Mouse (Mus musculus): ENCODE data around the gene Hspg2. TPM values are rescaled to one million over a fixed set of nuclear protein-coding genes. Genes with fewer than 3 reads are reported as not detected.
"Not testable (repeated sequence)": the region's sequence is repeated elsewhere in the genome, so short reads cannot be mapped to it uniquely, and the experiment has no call there.

Gene Hspg2
- polyA plus RNA-seq, 1 experiment from 2014 or later: 3.4 TPM

DNA sequence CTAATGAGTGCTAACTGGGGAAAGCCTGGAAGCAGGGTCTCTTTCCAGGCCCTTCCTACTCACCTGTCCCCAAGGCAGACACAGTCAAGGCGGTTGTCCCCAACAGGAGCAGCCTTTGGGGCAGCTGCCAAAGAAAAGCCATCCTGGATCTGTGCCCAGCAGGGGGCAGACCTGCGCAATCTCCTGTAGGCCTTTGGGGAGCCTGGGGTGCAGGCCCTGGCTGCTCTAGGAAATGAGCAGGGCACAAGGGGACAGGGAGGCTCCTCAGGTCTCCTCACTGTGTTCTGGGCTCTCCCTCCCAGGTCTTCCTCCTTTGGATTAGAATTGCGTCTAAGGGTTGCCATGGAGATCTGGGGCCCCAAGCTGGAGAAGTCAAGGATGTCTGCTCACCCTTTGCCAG is 113.2 kb downstream of the Hspg2 start:
- no peak overlapping the region for H3K4me3 ChIP-seq (ENCODE audit: low read depth, low read length)
- H3K27me3 ChIP-seq (ENCODE audit: control insufficient read depth, insufficient read depth, low read depth, low read length): peaks cover 3% of the 10 kb centered on the region
- no peak overlapping the region for H3K27ac ChIP-seq (ENCODE audit: low read length)
- H3K9me3 ChIP-seq (replicated peaks; ENCODE audit: control insufficient read depth, low read length, poor library complexity, severe bottlenecking): no peaks in the 10 kb centered on the region
- H3K4me2 ChIP-seq (ENCODE audit: low read length): no peak overlapping the region
- ATAC-seq: no peak
- H3K4me1 ChIP-seq (ENCODE audit: control insufficient read depth, insufficient read depth, low read length): no peaks in the 10 kb centered on the region
- H3K9ac ChIP-seq (ENCODE audit: low read depth, low read length): no peak overlapping the region
- H3K36me3 ChIP-seq (ENCODE audit: control insufficient read depth, insufficient read depth, low read length): no peaks in the 10 kb centered on the region
- WGBS: 29% methylated on average over 3 of the region's 3 CpGs

DNA sequence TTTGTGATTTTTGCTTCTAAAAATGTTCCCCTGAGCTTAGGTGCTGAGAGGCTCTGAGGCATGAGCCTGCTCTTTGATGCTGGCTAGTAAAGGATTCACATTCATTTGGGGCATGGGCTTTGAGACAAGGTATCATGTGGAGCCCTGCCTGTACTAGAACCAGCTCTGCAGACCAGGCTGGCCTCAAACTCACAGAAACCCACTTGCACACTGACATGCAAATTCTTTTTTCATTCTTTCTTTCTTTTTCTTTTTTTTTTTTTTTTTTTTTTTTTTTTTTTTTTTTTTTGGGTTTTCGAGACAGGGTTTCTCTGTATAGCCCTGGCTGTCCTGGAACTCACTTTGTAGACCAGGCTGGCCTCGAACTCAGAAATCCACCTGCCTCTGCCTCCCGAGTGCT is 120.5 kb downstream of the Hspg2 start:
- not testable (repeated sequence) for H3K27me3 ChIP-seq (ENCODE audit: control insufficient read depth, insufficient read depth, low read depth, low read length); H3K36me3 ChIP-seq (ENCODE audit: control insufficient read depth, insufficient read depth, low read length); ATAC-seq; H3K9me3 ChIP-seq (replicated peaks; ENCODE audit: control insufficient read depth, low read length, poor library complexity, severe bottlenecking); H3K4me3 ChIP-seq (ENCODE audit: low read depth, low read length); H3K27ac ChIP-seq (ENCODE audit: low read length); H3K4me2 ChIP-seq (ENCODE audit: low read length); H3K9ac ChIP-seq (ENCODE audit: low read depth, low read length); H3K4me1 ChIP-seq (ENCODE audit: control insufficient read depth, insufficient read depth, low read length)
- 87% methylated on average over 1 of the region's 3 CpGs for WGBS

DNA sequence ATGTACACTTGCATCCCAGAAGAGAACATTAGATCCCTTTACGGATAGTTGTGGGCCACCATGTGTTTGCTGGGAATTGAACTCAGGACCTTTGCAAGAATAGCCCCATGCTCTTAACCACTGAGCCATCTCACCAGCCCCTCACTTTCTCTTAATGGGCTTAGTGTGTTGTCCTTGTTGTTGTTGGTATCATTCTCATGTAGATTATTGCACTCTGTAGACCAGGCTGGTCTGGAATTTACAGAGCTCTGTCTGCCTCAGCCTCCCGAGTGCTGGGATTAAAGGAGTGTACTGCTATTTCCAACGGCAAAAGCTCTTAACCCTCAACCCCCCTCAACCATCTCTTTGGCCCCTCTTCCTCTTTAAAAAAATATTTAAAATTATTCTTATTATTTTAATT is 121.0 kb downstream of the Hspg2 start:
- Histone ChIP-seq H3K4me1 (ENCODE audit: control insufficient read depth, insufficient read depth, low read length) (no peaks in the 10 kb centered on the region), H3K36me3 (ENCODE audit: control insufficient read depth, insufficient read depth, low read length) (no peaks in the 10 kb centered on the region), H3K27me3 (ENCODE audit: control insufficient read depth, insufficient read depth, low read depth, low read length) (no peaks in the 10 kb centered on the region), H3K4me2 (ENCODE audit: low read length) (no peak overlapping the region), H3K4me3 (ENCODE audit: low read depth, low read length) (no peak overlapping the region), H3K27ac (ENCODE audit: low read length) (no peak overlapping the region), H3K9ac (ENCODE audit: low read depth, low read length) (no peak overlapping the region), H3K9me3 (replicated peaks; ENCODE audit: control insufficient read depth, low read length, poor library complexity, severe bottlenecking) (no peaks in the 10 kb centered on the region)
- no peak for ATAC-seq
- WGBS: 94% methylated on average over 3 of the region's 3 CpGs

DNA sequence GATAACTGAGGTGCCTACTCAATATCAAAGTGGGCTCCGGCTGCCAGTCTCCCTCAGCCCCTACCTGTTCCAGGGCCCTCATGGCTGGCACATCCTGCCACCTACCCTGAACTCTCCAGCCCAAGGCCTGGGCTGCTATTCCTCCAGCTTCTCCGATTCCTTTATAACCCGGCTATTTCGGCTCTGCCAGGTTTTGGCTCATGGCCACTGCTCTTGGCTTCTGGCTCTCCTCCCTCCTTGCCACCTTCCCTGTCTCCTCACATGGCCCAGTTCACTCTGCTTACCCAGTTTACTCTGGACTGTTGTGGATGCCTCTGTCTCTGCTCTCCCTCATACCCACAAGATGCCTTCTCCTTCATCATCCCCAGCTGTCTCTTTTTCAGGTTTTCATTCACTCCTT is 122.4 kb downstream of the Hspg2 start:
- no peak for ATAC-seq
- Histone ChIP-seq H3K9ac (ENCODE audit: low read depth, low read length) (no peak overlapping the region), H3K4me3 (ENCODE audit: low read depth, low read length) (no peak overlapping the region), H3K27me3 (ENCODE audit: control insufficient read depth, insufficient read depth, low read depth, low read length) (no peaks in the 10 kb centered on the region), H3K36me3 (ENCODE audit: control insufficient read depth, insufficient read depth, low read length) (no peaks in the 10 kb centered on the region), H3K4me2 (ENCODE audit: low read length) (no peak overlapping the region), H3K27ac (ENCODE audit: low read length) (no peak overlapping the region), H3K9me3 (replicated peaks; ENCODE audit: control insufficient read depth, low read length, poor library complexity, severe bottlenecking) (no peaks in the 10 kb centered on the region), H3K4me1 (ENCODE audit: control insufficient read depth, insufficient read depth, low read length) (peaks cover 11% of the 10 kb centered on the region)
- WGBS: 87% methylated on average over 4 of the region's 4 CpGs

DNA sequence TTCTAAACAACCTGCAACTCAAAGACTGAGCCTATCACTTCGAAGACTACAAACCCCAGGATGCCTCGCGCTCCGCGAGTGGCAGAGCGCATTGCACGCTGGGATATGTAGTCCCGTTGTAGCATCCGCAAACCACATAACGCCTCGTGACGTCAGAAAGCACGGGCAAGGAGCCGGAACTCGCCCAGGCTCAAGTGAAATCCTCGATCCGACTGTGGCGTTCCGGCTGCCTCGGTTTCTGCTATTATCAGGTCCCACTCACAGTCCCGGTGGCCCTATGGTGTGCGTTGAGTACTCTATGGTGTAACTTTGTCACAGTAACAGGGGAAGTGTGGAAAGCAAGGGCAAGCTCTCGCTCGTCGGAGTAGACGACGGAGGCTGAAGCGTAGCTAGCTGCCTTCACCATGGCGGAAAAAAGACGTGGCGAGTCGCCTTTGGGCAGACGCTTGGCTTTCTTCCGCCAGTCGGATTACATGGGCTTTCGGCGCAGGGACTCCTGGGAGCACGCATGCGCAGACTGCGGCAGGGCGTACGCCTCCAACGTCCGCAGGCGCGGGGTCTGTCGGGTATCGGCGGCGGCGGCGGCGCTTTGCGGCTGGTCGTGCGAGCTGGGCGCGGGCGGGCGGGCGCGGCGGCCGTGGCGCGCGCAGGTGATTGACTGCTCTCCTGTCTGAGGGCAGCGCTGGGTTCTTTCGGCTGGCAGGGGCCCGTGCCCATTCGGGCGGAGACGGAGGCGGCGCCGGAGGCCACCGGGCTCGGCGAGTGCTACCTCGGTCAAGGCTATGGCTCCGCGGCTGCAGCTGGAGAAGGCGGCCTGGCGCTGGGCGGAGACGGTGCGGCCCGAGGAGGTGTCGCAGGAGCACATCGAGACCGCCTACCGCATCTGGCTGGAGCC is 125.3 kb downstream of the Hspg2 start, which contains the start of gene Usp48:
Gene Usp48 (plus strand): TSS at position 155 of the 895 bp plus-strand sequence.
- Histone ChIP-seq H3K4me3 (ENCODE audit: low read depth, low read length) (peak within 1 kb of the TSS; percentile 63), H3K27ac (ENCODE audit: low read length) (peak within 1 kb of the TSS; percentile 99), H3K27me3 (ENCODE audit: control insufficient read depth, insufficient read depth, low read depth, low read length) (no peaks in the 10 kb centered on the region), H3K36me3 (ENCODE audit: control insufficient read depth, insufficient read depth, low read length) (no peaks in the 10 kb centered on the region), H3K4me1 (ENCODE audit: control insufficient read depth, insufficient read depth, low read length) (peaks cover 27% of the 10 kb centered on the region), H3K9me3 (replicated peaks; ENCODE audit: control insufficient read depth, low read length, poor library complexity, severe bottlenecking) (no peaks in the 10 kb centered on the region), H3K9ac (ENCODE audit: low read depth, low read length) (peak within 1 kb of the TSS; percentile 81), H3K4me2 (ENCODE audit: low read length) (peak within 1 kb of the TSS; percentile 84)
- ATAC-seq: peak; percentile 94
- WGBS: under 1% methylated on average over 83 of the region's 92 CpGs

DNA sequence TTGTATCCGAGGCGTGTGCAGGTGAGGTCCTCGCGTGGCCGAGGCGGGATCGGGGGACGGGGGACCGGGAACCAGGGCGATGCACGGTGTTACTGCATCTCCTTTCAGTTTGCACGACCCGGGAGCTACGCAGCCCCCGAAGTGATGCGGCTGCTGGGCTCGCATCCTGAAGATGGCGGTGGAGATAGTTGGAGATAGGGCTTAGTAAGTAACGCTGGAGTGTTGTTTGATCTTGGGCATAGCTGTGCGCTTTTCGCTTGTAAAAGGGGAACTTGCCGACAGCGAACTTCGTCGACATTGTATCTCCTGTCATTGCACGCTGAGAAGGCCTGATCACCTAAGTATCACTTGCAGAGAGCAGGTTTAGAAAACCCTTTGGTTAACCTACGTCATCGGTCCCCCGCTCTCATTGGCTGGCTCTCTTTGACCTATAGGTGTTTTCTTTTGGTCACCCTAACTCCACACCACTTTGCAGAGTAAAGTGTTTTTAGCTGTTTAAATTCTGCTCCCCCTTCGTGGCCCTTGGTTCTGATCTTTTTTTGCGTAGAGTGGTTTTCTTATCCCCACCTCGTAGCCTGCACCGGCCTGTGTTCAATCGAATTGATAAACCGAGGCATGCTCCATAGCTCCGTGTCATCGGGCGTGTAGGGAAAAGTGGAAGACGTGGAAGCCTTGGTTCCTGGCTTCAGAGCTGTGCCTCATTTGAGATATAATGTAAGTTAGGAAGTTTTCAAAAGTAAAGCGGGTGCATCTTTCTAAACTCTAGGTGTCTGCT is 126.1 kb downstream of the Hspg2 start:
- peaks cover 33% of the 10 kb centered on the region for H3K4me1 ChIP-seq (ENCODE audit: control insufficient read depth, insufficient read depth, low read length)
- peak overlapping the region; percentile 63 for H3K4me3 ChIP-seq (ENCODE audit: low read depth, low read length)
- no peaks in the 10 kb centered on the region for H3K36me3 ChIP-seq (ENCODE audit: control insufficient read depth, insufficient read depth, low read length)
- H3K4me2 ChIP-seq (ENCODE audit: low read length): peak overlapping the region; percentile 84
- peak overlapping the region; percentile 99 for H3K27ac ChIP-seq (ENCODE audit: low read length)
- peak; percentile 25 for ATAC-seq
- H3K9ac ChIP-seq (ENCODE audit: low read depth, low read length): peak overlapping the region; percentile 81
- WGBS: 5% methylated on average over 40 of the region's 40 CpGs
- H3K27me3 ChIP-seq (ENCODE audit: control insufficient read depth, insufficient read depth, low read depth, low read length): no peaks in the 10 kb centered on the region
- no peaks in the 10 kb centered on the region for H3K9me3 ChIP-seq (replicated peaks; ENCODE audit: control insufficient read depth, low read length, poor library complexity, severe bottlenecking)

DNA sequence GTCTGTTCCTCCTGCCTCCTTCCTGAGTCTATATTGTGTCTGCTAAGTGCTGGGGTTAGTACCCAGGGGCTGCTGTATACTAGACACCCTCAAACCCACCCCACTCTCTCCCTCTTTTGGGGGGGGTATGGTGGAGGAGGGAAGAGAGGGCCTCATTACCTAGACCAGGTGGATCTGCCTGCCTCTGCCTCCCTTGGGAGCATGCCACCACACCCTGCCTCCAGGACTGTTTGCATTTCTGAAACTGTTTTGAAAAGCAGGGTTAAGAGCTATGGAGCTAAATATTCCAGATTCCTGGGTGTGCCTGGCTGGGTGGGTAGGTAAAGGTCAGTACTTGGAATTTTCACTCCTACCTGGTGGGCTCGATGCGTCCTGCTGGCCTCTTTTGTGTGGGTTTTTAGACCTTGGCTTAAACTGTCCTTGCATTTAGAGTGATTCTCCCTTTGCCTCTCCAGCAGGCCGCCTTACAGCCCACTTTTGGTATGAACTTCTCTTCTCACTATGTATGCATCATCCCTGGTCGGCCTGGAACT is 128.6 kb downstream of the Hspg2 start:
- H3K36me3 ChIP-seq (ENCODE audit: control insufficient read depth, insufficient read depth, low read length): no peaks in the 10 kb centered on the region
- ATAC-seq: no peak

DNA sequence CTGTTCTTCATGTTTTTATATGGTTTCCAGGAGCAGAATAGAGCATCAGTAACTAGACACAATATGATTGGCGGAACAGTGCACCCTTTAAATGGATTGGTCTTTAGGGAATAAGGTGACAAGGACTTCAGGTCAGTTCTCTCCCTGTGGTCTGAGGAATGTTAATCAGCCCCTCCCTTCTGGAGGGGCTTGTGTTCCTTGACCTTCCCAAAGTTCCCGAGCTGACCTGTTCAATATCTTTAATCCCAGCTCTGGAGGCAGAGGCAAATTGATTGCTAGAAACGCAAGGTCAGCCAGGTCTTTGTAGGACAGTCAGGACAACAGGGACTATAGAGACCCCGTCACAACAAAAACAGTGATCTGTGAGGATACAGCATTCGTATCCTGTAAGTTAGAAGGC is 130.0 kb downstream of the Hspg2 start:
- Histone ChIP-seq H3K9ac (ENCODE audit: low read depth, low read length) (no peak overlapping the region), H3K4me1 (ENCODE audit: control insufficient read depth, insufficient read depth, low read length) (peaks cover 33% of the 10 kb centered on the region), H3K27ac (ENCODE audit: low read length) (no peak overlapping the region), H3K36me3 (ENCODE audit: control insufficient read depth, insufficient read depth, low read length) (no peaks in the 10 kb centered on the region), H3K4me3 (ENCODE audit: low read depth, low read length) (no peak overlapping the region), H3K27me3 (ENCODE audit: control insufficient read depth, insufficient read depth, low read depth, low read length) (no peaks in the 10 kb centered on the region), H3K9me3 (replicated peaks; ENCODE audit: control insufficient read depth, low read length, poor library complexity, severe bottlenecking) (no peaks in the 10 kb centered on the region), H3K4me2 (ENCODE audit: low read length) (no peak overlapping the region)
- 64% methylated on average over 5 of the region's 5 CpGs for WGBS
- no peak for ATAC-seq

More for the DNA sequence above, 128.6 kb downstream of the Hspg2 start:
- H3K4me2 ChIP-seq (ENCODE audit: low read length): no peak overlapping the region
- WGBS: 95% methylated on average over 4 of the region's 4 CpGs
- no peak overlapping the region for H3K4me3 ChIP-seq (ENCODE audit: low read depth, low read length)
- H3K27ac ChIP-seq (ENCODE audit: low read length): no peak overlapping the region
- H3K9ac ChIP-seq (ENCODE audit: low read depth, low read length): no peak overlapping the region
- peaks cover 33% of the 10 kb centered on the region for H3K4me1 ChIP-seq (ENCODE audit: control insufficient read depth, insufficient read depth, low read length)
- no peaks in the 10 kb centered on the region for H3K9me3 ChIP-seq (replicated peaks; ENCODE audit: control insufficient read depth, low read length, poor library complexity, severe bottlenecking)
- no peaks in the 10 kb centered on the region for H3K27me3 ChIP-seq (ENCODE audit: control insufficient read depth, insufficient read depth, low read depth, low read length)

Data from midbrain, embryonic 16.5 days (tissue).